Mouse (Mus musculus): Measurements from ENCODE around the gene Rabgap1l. TPM values are rescaled to one million over a fixed set of nuclear protein-coding genes. Genes with fewer than 3 reads are reported as not detected.

The Rabgap1l gene
- total RNA-seq, 1 experiment from 2014 or later, result 136 TPM

GRCm38 (mm10) chr1:160366615-160367014 lies 426.4 kb downstream of the Rabgap1l start:
- no peak for ATAC-seq (replicated peaks; ENCODE audit: insufficient number of reproducible peaks, low FRiP score, low TSS enrichment, poor library complexity, severe bottlenecking)

GRCm38 (mm10) chr1:160357268-160357667 lies 435.7 kb downstream of the Rabgap1l start:
- ATAC-seq (replicated peaks; ENCODE audit: insufficient number of reproducible peaks, low FRiP score, low TSS enrichment, poor library complexity, severe bottlenecking), result no peak

- 0 out of 2 replicates have a peak, but pooled peaks have one; percentile 53 for ATAC-seq (replicated peaks; ENCODE audit: insufficient number of reproducible peaks, low FRiP score, low TSS enrichment, poor library complexity, severe bottlenecking)
Observed at GRCm38 (mm10) chr1:160353732-160354455, 439.1 kb downstream of the Rabgap1l start.

GRCm38 (mm10) chr1:160352309-160352708 lies 440.7 kb downstream of the Rabgap1l start:
- ATAC-seq (replicated peaks; ENCODE audit: insufficient number of reproducible peaks, low FRiP score, low TSS enrichment, poor library complexity, severe bottlenecking), result no peak

GRCm38 (mm10) chr1:160351880-160352234 lies 441.2 kb downstream of the Rabgap1l start:
- ATAC-seq (replicated peaks; ENCODE audit: insufficient number of reproducible peaks, low FRiP score, low TSS enrichment, poor library complexity, severe bottlenecking), result no peak

GRCm38 (mm10) chr1:160351146-160351879 lies 441.7 kb downstream of the Rabgap1l start:
- no peak for ATAC-seq (replicated peaks; ENCODE audit: insufficient number of reproducible peaks, low FRiP score, low TSS enrichment, poor library complexity, severe bottlenecking)

GRCm38 (mm10) chr1:160340653-160341052 lies 452.4 kb downstream of the Rabgap1l start:
- ATAC-seq (replicated peaks; ENCODE audit: insufficient number of reproducible peaks, low FRiP score, low TSS enrichment, poor library complexity, severe bottlenecking), result no peak

GRCm38 (mm10) chr1:160339374-160339773 lies 453.6 kb downstream of the Rabgap1l start:
- no peak for ATAC-seq (replicated peaks; ENCODE audit: insufficient number of reproducible peaks, low FRiP score, low TSS enrichment, poor library complexity, severe bottlenecking)

GRCm38 (mm10) chr1:160334791-160335190 lies 458.2 kb downstream of the Rabgap1l start:
- no peak for ATAC-seq (replicated peaks; ENCODE audit: insufficient number of reproducible peaks, low FRiP score, low TSS enrichment, poor library complexity, severe bottlenecking)

GRCm38 (mm10) chr1:160330828-160331227 lies 462.2 kb downstream of the Rabgap1l start:
- ATAC-seq (replicated peaks; ENCODE audit: insufficient number of reproducible peaks, low FRiP score, low TSS enrichment, poor library complexity, severe bottlenecking), result no peak

GRCm38 (mm10) chr1:160330222-160330621 lies 462.8 kb downstream of the Rabgap1l start:
- no peak for ATAC-seq (replicated peaks; ENCODE audit: insufficient number of reproducible peaks, low FRiP score, low TSS enrichment, poor library complexity, severe bottlenecking)

GRCm38 (mm10) chr1:160329788-160330187 lies 463.2 kb downstream of the Rabgap1l start:
- ATAC-seq (replicated peaks; ENCODE audit: insufficient number of reproducible peaks, low FRiP score, low TSS enrichment, poor library complexity, severe bottlenecking), result no peak

- ATAC-seq (replicated peaks; ENCODE audit: insufficient number of reproducible peaks, low FRiP score, low TSS enrichment, poor library complexity, severe bottlenecking), result no peak
Observed at GRCm38 (mm10) chr1:160327531-160327930, 465.5 kb downstream of the Rabgap1l start.

- ATAC-seq (replicated peaks; ENCODE audit: insufficient number of reproducible peaks, low FRiP score, low TSS enrichment, poor library complexity, severe bottlenecking), result no peak
Observed at GRCm38 (mm10) chr1:160325542-160325941, 467.5 kb downstream of the Rabgap1l start.

GRCm38 (mm10) chr1:160320690-160321089 lies 472.3 kb downstream of the Rabgap1l start:
- peak; percentile 75 for ATAC-seq (replicated peaks; ENCODE audit: insufficient number of reproducible peaks, low FRiP score, low TSS enrichment, poor library complexity, severe bottlenecking)

GRCm38 (mm10) chr1:160318057-160318725 lies 474.8 kb downstream of the Rabgap1l start:
- ATAC-seq (replicated peaks; ENCODE audit: insufficient number of reproducible peaks, low FRiP score, low TSS enrichment, poor library complexity, severe bottlenecking), result no peak

- ATAC-seq (replicated peaks; ENCODE audit: insufficient number of reproducible peaks, low FRiP score, low TSS enrichment, poor library complexity, severe bottlenecking), result no peak
Observed at GRCm38 (mm10) chr1:160316239-160316638, 476.8 kb downstream of the Rabgap1l start.

GRCm38 (mm10) chr1:160312658-160313057 lies 480.4 kb downstream of the Rabgap1l start:
- no peak for ATAC-seq (replicated peaks; ENCODE audit: insufficient number of reproducible peaks, low FRiP score, low TSS enrichment, poor library complexity, severe bottlenecking)

GRCm38 (mm10) chr1:160311861-160312260 lies 481.1 kb downstream of the Rabgap1l start:
- ATAC-seq (replicated peaks; ENCODE audit: insufficient number of reproducible peaks, low FRiP score, low TSS enrichment, poor library complexity, severe bottlenecking), result no peak

- ATAC-seq (replicated peaks; ENCODE audit: insufficient number of reproducible peaks, low FRiP score, low TSS enrichment, poor library complexity, severe bottlenecking), result no peak
Observed at GRCm38 (mm10) chr1:160309951-160310350, 483.1 kb downstream of the Rabgap1l start.

Measured in monocyte, adult 5-6 weeks (primary cell).